Mouse (Mus musculus): Measurements from ENCODE around the gene Enah.

Enah gene

GRCm38 (mm10) chr1:181877088-181877487 is 142.7 kb downstream of the Enah start:
- no peak for DNase-seq (ENCODE audit: low spot score)

GRCm38 (mm10) chr1:181876656-181877055 is 143.1 kb downstream of the Enah start:
- no peak for DNase-seq (ENCODE audit: low spot score)

GRCm38 (mm10) chr1:181873086-181873920 is 146.5 kb downstream of the Enah start:
- DNase-seq (ENCODE audit: low spot score), result no peak

- DNase-seq (ENCODE audit: low spot score), result no peak
Measured at GRCm38 (mm10) chr1:181872639-181873038, 147.2 kb downstream of the Enah start.

- DNase-seq (ENCODE audit: low spot score), result no peak
Measured at GRCm38 (mm10) chr1:181866429-181867280, 153.1 kb downstream of the Enah start.

- DNase-seq (ENCODE audit: low spot score), result no peak
Measured at GRCm38 (mm10) chr1:181865863-181866216, 153.9 kb downstream of the Enah start.

- DNase-seq (ENCODE audit: low spot score), result no peak
Measured at GRCm38 (mm10) chr1:181864971-181865862, 154.6 kb downstream of the Enah start.

GRCm38 (mm10) chr1:181863431-181863830 is 156.4 kb downstream of the Enah start:
- no peak for DNase-seq (ENCODE audit: low spot score)

- no peak for DNase-seq (ENCODE audit: low spot score)
Measured at GRCm38 (mm10) chr1:181862676-181863374, 157.0 kb downstream of the Enah start.

- no peak for DNase-seq (ENCODE audit: low spot score)
Measured at GRCm38 (mm10) chr1:181861181-181861902, 158.4 kb downstream of the Enah start.

GRCm38 (mm10) chr1:181860659-181861058 is 159.1 kb downstream of the Enah start:
- DNase-seq (ENCODE audit: low spot score), result no peak

GRCm38 (mm10) chr1:181856329-181856728 is 163.5 kb downstream of the Enah start:
- no peak for DNase-seq (ENCODE audit: low spot score)

- no peak for DNase-seq (ENCODE audit: low spot score)
Measured at GRCm38 (mm10) chr1:181854829-181855228, 165.0 kb downstream of the Enah start.

- DNase-seq (ENCODE audit: low spot score), result no peak
Measured at GRCm38 (mm10) chr1:181853081-181853736, 166.6 kb downstream of the Enah start.

- no peak for DNase-seq (ENCODE audit: low spot score)
Measured at GRCm38 (mm10) chr1:181852466-181852865, 167.3 kb downstream of the Enah start.

- DNase-seq (ENCODE audit: low spot score), result no peak
Measured at GRCm38 (mm10) chr1:181851521-181852310, 168.1 kb downstream of the Enah start.

GRCm38 (mm10) chr1:181850441-181850840 is 169.3 kb downstream of the Enah start:
- DNase-seq (ENCODE audit: low spot score), result no peak

GRCm38 (mm10) chr1:181848210-181848609 is 171.6 kb downstream of the Enah start:
- DNase-seq (ENCODE audit: low spot score), result no peak

- no peak for DNase-seq (ENCODE audit: low spot score)
Measured at GRCm38 (mm10) chr1:181847396-181847795, 172.4 kb downstream of the Enah start.

Data from urinary bladder, postnatal 10 days (tissue).